Comparison of ENCODE assay signal across 29 mouse cellular contexts in the genomic region with DNA sequence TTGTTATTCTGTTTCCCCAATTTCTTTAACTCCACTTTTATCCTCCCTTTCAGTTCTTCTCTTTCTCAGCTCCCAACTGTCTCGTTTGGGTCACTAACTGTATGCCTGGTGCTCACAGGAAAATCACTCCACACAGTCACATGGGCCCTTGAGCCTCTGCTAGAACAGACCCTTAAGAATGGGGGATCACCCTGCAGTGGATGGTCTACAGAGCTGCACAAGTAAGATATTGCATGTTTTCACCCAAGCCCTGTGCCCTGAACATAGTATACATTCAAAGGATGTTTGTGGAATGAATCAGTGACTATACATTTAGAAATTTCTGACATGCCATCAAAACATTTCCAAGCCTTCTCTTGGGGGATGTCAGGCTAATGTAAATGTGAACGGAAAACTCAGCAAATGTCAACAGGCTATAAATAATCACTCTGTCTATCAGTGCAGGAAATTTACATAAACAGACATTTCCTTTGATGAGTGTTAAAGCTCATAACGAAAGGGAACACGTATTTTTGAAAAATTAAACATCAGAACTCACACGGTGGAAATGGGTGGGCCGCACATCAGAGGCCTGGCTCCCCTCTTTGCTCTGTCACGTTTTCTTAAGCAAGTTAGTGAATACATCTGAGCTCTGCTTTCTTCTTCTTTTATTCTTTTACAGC.
A peak's percentile ranks its signal among the peaks of the same experiment; 100 is the strongest.
DNase-seq lines count a peak whose midpoint lies in the region; ATAC-seq and TF ChIP-seq lines count a peak whose summit lies in the region.
"Had no signal": no experiment of that assay in that cellular context is flagged by ENCODE, and none has a peak within 500 bp of the region (broad histone marks: within the 10 kb centered on the region; RNA-seq: fewer than 3 reads in every experiment).

No protein-coding gene starts in this region.

- no peaks in the 10 kb centered on the region for H3K27me3 ChIP-seq in lung, embryonic 14.5 days (ENCODE audit: insufficient read depth, low read length)
- H3K27me3 ChIP-seq in lung, postnatal 0 days (replicated peaks; ENCODE audit: insufficient read depth, low read length): no peaks in the 10 kb centered on the region
- no peaks in the 10 kb centered on the region for H3K27me3 ChIP-seq in stomach, embryonic 14.5 days (ENCODE audit: control insufficient read depth, insufficient read depth, low read length)
- H3K27me3 ChIP-seq in stomach, postnatal 0 days (ENCODE audit: control insufficient read depth, insufficient read depth, low read length): no peaks in the 10 kb centered on the region
- H3K27me3 ChIP-seq: CH12.LX; embryonic facial prominence, embryonic 12.5 days; embryonic facial prominence, embryonic 15.5 days; forebrain, embryonic 13.5 days; hindbrain, embryonic 12.5 days; hindbrain, embryonic 15.5 days had no signal

- peak; percentile 67 for DNase-seq in lung, embryonic 14.5 days
- no peak for DNase-seq in lung, postnatal 10 days
- peak; percentile 13 for DNase-seq in lung, postnatal 0 days (ENCODE audit: low spot score)
- DNase-seq in lung, adult 18-20 months: no peak
- no peak for DNase-seq in stomach, postnatal 0 days (ENCODE audit: low spot score)
- DNase-seq: adrenal gland, adult 8-10 months; adrenal gland, postnatal 25 days; B cell, adult 2 months; cerebellum, adult 11-12 months; cerebellum, adult 8-10 months; cerebellum, postnatal 10 days; cerebellum, postnatal 36 days; embryo, embryonic 11 days; gastrocnemius, adult 2 months; gastrocnemius, postnatal 14 days; heart, adult 11 months had no signal

- 23% methylated on average over 7 of the region's 7 CpGs for WGBS in lung, embryonic 14.5 days
- 43% methylated on average over 7 of the region's 7 CpGs for WGBS in lung, postnatal 0 days
- 25% methylated on average over 7 of the region's 7 CpGs for WGBS in stomach, embryonic 14.5 days
- WGBS in stomach, postnatal 0 days: 26% methylated on average over 7 of the region's 7 CpGs

- no peak for TF ChIP-seq CTCF in lung, embryonic 14.5 days (IDR thresholded peaks at IDR 0.05; ENCODE audit: low read depth)
- TF ChIP-seq CTCF in lung, postnatal 0 days (IDR thresholded peaks at IDR 0.05): no peak
- no peak for TF ChIP-seq CTCF in stomach, postnatal 0 days (IDR thresholded peaks at IDR 0.05; ENCODE audit: low read depth)

- no peak overlapping the region for H3K9ac ChIP-seq in lung, embryonic 14.5 days
- H3K9ac ChIP-seq in lung, postnatal 0 days (replicated peaks; ENCODE audit: low read depth): no peak overlapping the region
- no peak overlapping the region for H3K9ac ChIP-seq in stomach, embryonic 14.5 days (replicated peaks; ENCODE audit: low read depth, low read length)
- H3K9ac ChIP-seq in stomach, postnatal 0 days (ENCODE audit: low read length): no peak overlapping the region
- H3K9ac ChIP-seq: embryonic facial prominence, embryonic 12.5 days; embryonic facial prominence, embryonic 15.5 days; forebrain, embryonic 13.5 days; hindbrain, embryonic 12.5 days; hindbrain, embryonic 15.5 days had no signal

- no peaks in the 10 kb centered on the region for H3K36me3 ChIP-seq in lung, embryonic 14.5 days (ENCODE audit: insufficient read depth)
- H3K36me3 ChIP-seq in lung, postnatal 0 days (ENCODE audit: insufficient read depth, low read length): no peaks in the 10 kb centered on the region
- H3K36me3 ChIP-seq in stomach, embryonic 14.5 days (ENCODE audit: control insufficient read depth, insufficient read depth, low read length): no peaks in the 10 kb centered on the region
- H3K36me3 ChIP-seq in stomach, postnatal 0 days (ENCODE audit: control insufficient read depth, insufficient read depth, low read length): no peaks in the 10 kb centered on the region
- H3K36me3 ChIP-seq: embryonic facial prominence, embryonic 12.5 days; embryonic facial prominence, embryonic 15.5 days; forebrain, embryonic 10.5 days; G1E; hindbrain, embryonic 12.5 days; hindbrain, embryonic 15.5 days had no signal

- H3K4me1 ChIP-seq in lung, embryonic 14.5 days (ENCODE audit: insufficient read depth): no peaks in the 10 kb centered on the region
- H3K4me1 ChIP-seq in lung, postnatal 0 days (ENCODE audit: insufficient read depth, low read depth, low read length): no peaks in the 10 kb centered on the region
- peaks cover 4% of the 10 kb centered on the region; the same call in 1 of the 2 replicates for H3K4me1 ChIP-seq in stomach, embryonic 14.5 days (ENCODE audit: control insufficient read depth, insufficient read depth, low read length)
- no peaks in the 10 kb centered on the region for H3K4me1 ChIP-seq in stomach, postnatal 0 days (replicated peaks; ENCODE audit: control insufficient read depth, insufficient read depth)
- H3K4me1 ChIP-seq: embryonic facial prominence, embryonic 12.5 days; embryonic facial prominence, embryonic 15.5 days; forebrain, embryonic 13.5 days; hindbrain, embryonic 12.5 days had no signal

- ATAC-seq in lung, embryonic 14.5 days (ENCODE audit: insufficient read depth): peak; percentile 79; the same call in 1 of the 2 replicates
- no peak for ATAC-seq in lung, postnatal 0 days
- ATAC-seq in stomach, embryonic 14.5 days (ENCODE audit: insufficient number of reproducible peaks, insufficient read depth, low FRiP score, low read depth): no peak
- ATAC-seq in stomach, postnatal 0 days (ENCODE audit: low FRiP score, low TSS enrichment): no peak
- no peak for ATAC-seq in erythroid progenitor cell, adult 5-6 weeks (replicated peaks; ENCODE audit: low FRiP score, poor library complexity, severe bottlenecking)
- ATAC-seq: forebrain, embryonic 13.5 days; forebrain, embryonic 16.5 days had no signal

- no peak overlapping the region for H3K27ac ChIP-seq in lung, embryonic 14.5 days (ENCODE audit: low read depth)
- no peak overlapping the region for H3K27ac ChIP-seq in lung, postnatal 0 days (ENCODE audit: low read length)
- peak overlapping the region; percentile 45; the same call in 1 of the 2 replicates for H3K27ac ChIP-seq in stomach, embryonic 14.5 days (ENCODE audit: low read length)
- H3K27ac ChIP-seq in stomach, postnatal 0 days (replicated peaks): no peak overlapping the region
- H3K27ac ChIP-seq: embryonic facial prominence, embryonic 12.5 days; embryonic facial prominence, embryonic 15.5 days; forebrain, embryonic 10.5 days; forebrain, embryonic 13.5 days; gastrocnemius, adult 2 months; hindbrain, embryonic 12.5 days; hindbrain, embryonic 15.5 days had no signal

- H3K4me2 ChIP-seq in lung, embryonic 14.5 days: no peak overlapping the region
- no peak overlapping the region for H3K4me2 ChIP-seq in lung, postnatal 0 days (replicated peaks; ENCODE audit: low read depth, low read length)
- no peak overlapping the region for H3K4me2 ChIP-seq in stomach, embryonic 14.5 days (replicated peaks; ENCODE audit: low read depth, low read length)
- H3K4me2 ChIP-seq in stomach, postnatal 0 days (replicated peaks; ENCODE audit: low read depth): no peak overlapping the region
- H3K4me2 ChIP-seq: embryonic facial prominence, embryonic 12.5 days; embryonic facial prominence, embryonic 15.5 days; forebrain, embryonic 13.5 days; heart, embryonic 11.5 days; hindbrain, embryonic 12.5 days; hindbrain, embryonic 15.5 days had no signal

- no peaks in the 10 kb centered on the region for H3K9me3 ChIP-seq in lung, embryonic 14.5 days (ENCODE audit: low read depth, low read length)
- no peaks in the 10 kb centered on the region for H3K9me3 ChIP-seq in lung, postnatal 0 days (ENCODE audit: low read length)
- no peaks in the 10 kb centered on the region for H3K9me3 ChIP-seq in stomach, embryonic 14.5 days (ENCODE audit: control insufficient read depth, low read depth, low read length)
- no peaks in the 10 kb centered on the region for H3K9me3 ChIP-seq in stomach, postnatal 0 days (ENCODE audit: control insufficient read depth, low read length)
- H3K9me3 ChIP-seq: embryonic facial prominence, embryonic 12.5 days; embryonic facial prominence, embryonic 15.5 days; forebrain, embryonic 10.5 days; forebrain, embryonic 13.5 days; G1E; hindbrain, embryonic 12.5 days; hindbrain, embryonic 15.5 days had no signal

- peak; percentile 53 for TF ChIP-seq EP300 in lung, postnatal 0 days (IDR thresholded peaks at IDR 0.05)
- no peak for TF ChIP-seq EP300 in stomach, postnatal 0 days (optimal IDR thresholded peaks at IDR 0.05)

- H3K4me3 ChIP-seq in lung, embryonic 14.5 days (ENCODE audit: low read depth, low read length): no peak overlapping the region
- no peak overlapping the region for H3K4me3 ChIP-seq in lung, postnatal 0 days (ENCODE audit: low read depth, low read length)
- H3K4me3 ChIP-seq in stomach, embryonic 14.5 days (ENCODE audit: low read depth, low read length): no peak overlapping the region
- H3K4me3 ChIP-seq in stomach, postnatal 0 days (ENCODE audit: low read depth, low read length): no peak overlapping the region
- H3K4me3 ChIP-seq: embryonic facial prominence, embryonic 12.5 days; embryonic facial prominence, embryonic 15.5 days; erythroblast, embryonic 14.5 days; forebrain, embryonic 10.5 days; forebrain, embryonic 13.5 days; gastrocnemius, adult 2 months; hindbrain, embryonic 12.5 days; hindbrain, embryonic 15.5 days had no signal

Comparison
In these comparisons a context has a peak if more than half of its experiments do, and no peak if none do; other contexts are left out.
1. DNase-seq: peak in lung, embryonic 14.5 days (single experiment) and lung, postnatal 0 days (single experiment); none in lung, postnatal 10 days (single experiment), lung, adult 18-20 months (0 of 2) and stomach, postnatal 0 days (single experiment).